Comparison of ENCODE assay signal across 16 mouse cellular contexts in genomic region chr13:5235391-5235790, GRCm38 (mm10).
"Had no signal": no experiment of that assay in that cellular context is flagged by ENCODE, and none has a peak within 500 bp of the region (broad histone marks: within the 10 kb centered on the region; RNA-seq: fewer than 3 reads in every experiment).

No protein-coding gene starts in this region.

- H3K27ac ChIP-seq: neural tube, embryonic 13.5 days; neural tube, embryonic 15.5 days; stomach, embryonic 15.5 days; stomach, postnatal 0 days had no signal

- H3K4me1 ChIP-seq: neural tube, embryonic 13.5 days; neural tube, embryonic 15.5 days; stomach, embryonic 15.5 days had no signal

- H3K27me3 ChIP-seq: neural tube, embryonic 13.5 days; neural tube, embryonic 15.5 days; stomach, embryonic 15.5 days had no signal

- H3K4me2 ChIP-seq: neural tube, embryonic 13.5 days; neural tube, embryonic 15.5 days; stomach, embryonic 15.5 days had no signal

- DNase-seq: retina, postnatal 1 day; right cerebral cortex, adult 18-20 months; right cerebral cortex, postnatal 14 days; right cerebral cortex, postnatal 25 days; right cerebral cortex, postnatal 4 days; spleen, adult 18-20 months; thymus, adult 18-20 months; thymus, adult 2 months; thymus, postnatal 14 days; thymus, postnatal 25 days; thymus, postnatal 36 days; thymus, postnatal 4 days had no signal

- H3K36me3 ChIP-seq: neural tube, embryonic 13.5 days; neural tube, embryonic 15.5 days; stomach, embryonic 15.5 days had no signal

- H3K4me3 ChIP-seq: neural tube, embryonic 13.5 days; neural tube, embryonic 15.5 days; stomach, embryonic 15.5 days had no signal

- H3K9ac ChIP-seq: neural tube, embryonic 13.5 days; neural tube, embryonic 15.5 days; stomach, embryonic 15.5 days had no signal

- H3K9me3 ChIP-seq: neural tube, embryonic 13.5 days; neural tube, embryonic 15.5 days; stomach, embryonic 15.5 days had no signal
